Mouse (Mus musculus): ENCODE data around the gene Bola2. TPM values are rescaled to one million over a fixed set of nuclear protein-coding genes. Genes with fewer than 3 reads are reported as not detected.

The Bola2 gene
- 108 and 130 TPM in 2 replicates for polyA plus RNA-seq (2014; fragmentation: Nextera tagmentation; extraction: Ambion mirVana)

DNA sequence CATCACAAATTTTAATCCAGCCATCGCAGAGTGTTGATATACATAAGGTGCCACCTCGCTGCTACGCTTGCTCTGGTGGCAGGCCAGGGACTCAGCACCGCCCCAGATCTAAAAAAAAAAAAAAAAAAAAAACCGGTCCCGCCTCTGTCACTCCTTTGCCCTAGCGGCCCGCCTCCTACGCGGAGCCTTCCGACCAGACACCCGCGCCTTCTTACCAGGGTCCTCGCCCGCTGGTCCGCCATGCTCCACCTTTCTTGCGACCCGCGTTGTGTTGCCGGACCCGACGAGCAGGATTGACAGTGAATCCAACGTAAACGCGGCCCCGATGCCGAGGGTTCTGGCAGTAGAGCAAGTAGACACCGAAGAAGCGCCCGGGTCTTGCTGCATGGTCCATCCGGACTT lies at the start of gene Bola2:
Gene Bola2 (plus strand): TSS at position 192 of the 402 bp plus-strand sequence.
- no peaks in the 10 kb centered on the region for H3K27me3 ChIP-seq (replicated peaks; ENCODE audit: control insufficient read depth, insufficient read depth, low read length)
- 0% methylated on average over 31 of the region's 31 CpGs for WGBS
- H3K27ac ChIP-seq (replicated peaks; ENCODE audit: low read depth, low read length), result peak within 1 kb of the TSS; percentile 97

DNA sequence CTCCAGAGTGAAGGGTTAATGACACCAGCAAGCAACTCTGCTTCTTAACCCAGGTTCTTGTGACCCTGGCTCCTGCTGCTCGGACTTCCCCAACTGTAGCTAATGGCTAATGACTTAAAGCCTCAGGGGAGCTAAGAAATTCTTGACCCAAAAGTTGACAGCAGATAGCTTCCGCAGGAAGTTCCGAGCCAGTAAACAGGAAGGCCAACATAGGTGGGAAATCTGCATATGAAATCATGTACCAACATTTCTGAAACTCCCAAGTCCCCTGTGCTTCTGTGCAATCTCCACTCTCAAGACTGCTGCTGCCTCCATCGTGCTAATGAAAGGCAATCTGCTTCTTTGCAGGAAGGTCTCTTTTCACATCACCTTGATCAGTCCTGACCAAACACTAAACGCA lies 49.5 kb upstream of the Bola2 start:
- no peak overlapping the region for H3K27ac ChIP-seq (replicated peaks; ENCODE audit: low read depth, low read length)
- H3K4me3 ChIP-seq (ENCODE audit: low read depth, low read length), result no peak overlapping the region
- no peak overlapping the region for H3K4me2 ChIP-seq (ENCODE audit: low read depth, low read length)
- H3K36me3 ChIP-seq (ENCODE audit: control insufficient read depth, insufficient read depth, low read length), result no peaks in the 10 kb centered on the region
- H3K4me1 ChIP-seq (ENCODE audit: control insufficient read depth, insufficient read depth, low read length), result peaks cover 6% of the 10 kb centered on the region; the same call in 1 of the 2 replicates
- no peak for DNase-seq (ENCODE audit: low spot score)
- WGBS, result 39% methylated on average over 5 of the region's 5 CpGs
- no peak for ATAC-seq (ENCODE audit: low read depth)
- H3K9ac ChIP-seq (ENCODE audit: low read depth, low read length), result no peak overlapping the region
- H3K9me3 ChIP-seq (ENCODE audit: control insufficient read depth, low read length), result no peaks in the 10 kb centered on the region
- no peaks in the 10 kb centered on the region for H3K27me3 ChIP-seq (replicated peaks; ENCODE audit: control insufficient read depth, insufficient read depth, low read length)

More for the DNA sequence above, at the start of gene Bola2:
- peak; percentile 50 for ATAC-seq (ENCODE audit: low read depth)
- peaks cover 15% of the 10 kb centered on the region for H3K36me3 ChIP-seq (ENCODE audit: control insufficient read depth, insufficient read depth, low read length)
- 0 out of 2 replicates have a peak, but pooled peaks cover 5% of the 10 kb centered on the region for H3K4me1 ChIP-seq (ENCODE audit: control insufficient read depth, insufficient read depth, low read length)
- peak within 1 kb of the TSS; percentile 89 for H3K4me3 ChIP-seq (ENCODE audit: low read depth, low read length)
- DNase-seq (ENCODE audit: low spot score), result peak; percentile 81
- peak within 1 kb of the TSS; percentile 94 for H3K9ac ChIP-seq (ENCODE audit: low read depth, low read length)
- no peaks in the 10 kb centered on the region for H3K9me3 ChIP-seq (ENCODE audit: control insufficient read depth, low read length)
- peak within 1 kb of the TSS; percentile 79 for H3K4me2 ChIP-seq (ENCODE audit: low read depth, low read length)

DNA sequence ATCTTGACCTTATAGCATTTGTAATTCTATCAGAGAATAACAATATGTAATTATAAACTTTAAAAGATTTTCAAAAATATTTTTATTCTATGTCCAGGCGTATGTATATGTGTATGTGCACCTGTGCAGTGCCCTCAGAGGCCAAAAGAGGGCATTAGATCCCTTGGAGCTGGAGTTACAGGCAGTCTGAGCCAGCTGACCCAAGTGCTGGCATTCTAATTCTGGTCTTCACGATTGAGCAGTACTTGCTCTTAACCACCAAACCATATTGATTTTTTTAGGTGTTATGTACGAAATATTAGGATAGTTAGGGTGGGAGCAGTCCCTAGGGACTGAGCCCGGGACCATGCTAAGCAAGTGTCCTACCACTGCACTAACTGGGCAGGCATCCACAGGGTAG lies 46.7 kb upstream of the Bola2 start:
- 78% methylated on average over 4 of the region's 4 CpGs for WGBS

DNA sequence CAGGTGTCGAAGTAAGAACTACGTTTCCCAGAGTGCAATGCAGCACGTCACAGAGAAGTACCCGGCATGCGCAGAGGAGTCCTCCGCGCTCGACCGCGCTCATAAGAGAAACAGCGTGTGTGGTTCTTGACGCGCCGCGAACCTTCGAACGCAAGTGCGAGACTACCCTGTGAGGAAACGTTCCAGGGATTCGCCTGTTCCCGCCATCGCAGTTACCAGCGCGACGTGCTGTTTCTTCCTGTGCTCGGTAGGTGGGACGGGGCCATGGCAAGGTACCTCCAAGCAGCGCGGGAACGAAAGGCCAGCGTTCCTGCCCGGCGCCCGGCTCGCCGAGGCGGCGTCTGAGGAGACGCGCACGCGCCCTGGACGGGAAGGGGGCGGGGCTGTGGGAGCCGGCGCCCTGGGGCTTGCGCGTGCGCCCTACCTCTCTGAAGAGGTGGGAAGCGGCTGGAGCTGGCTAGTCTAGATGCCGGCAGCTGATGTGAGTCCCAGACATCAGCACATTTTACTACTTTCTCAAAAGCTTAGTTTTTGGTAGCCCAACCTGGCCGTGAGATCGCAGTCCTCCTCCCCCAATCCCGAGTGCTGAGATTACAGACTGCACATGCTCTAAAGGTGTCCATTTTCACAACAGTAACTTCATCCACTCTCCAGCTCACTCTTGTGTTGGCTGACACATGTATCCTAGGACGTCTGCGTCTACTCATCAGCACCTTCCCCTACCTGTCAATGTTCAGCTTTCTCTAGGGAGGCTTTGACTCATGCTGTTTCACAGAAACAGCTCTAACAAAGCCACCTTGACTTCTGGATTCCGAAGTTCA lies 45.8 kb upstream of the Bola2 start, which contains the start of gene Sgf29:
Gene Sgf29 (plus strand): TSS at position 79 of the 821 bp plus-strand sequence.
- Histone ChIP-seq H3K9me3 (ENCODE audit: control insufficient read depth, low read length) (no peaks in the 10 kb centered on the region), H3K9ac (ENCODE audit: low read depth, low read length) (peak within 1 kb of the TSS; percentile 62), H3K4me3 (ENCODE audit: low read depth, low read length) (peak within 1 kb of the TSS; percentile 48), H3K27ac (replicated peaks; ENCODE audit: low read depth, low read length) (peak within 1 kb of the TSS; percentile 84), H3K4me2 (ENCODE audit: low read depth, low read length) (peak within 1 kb of the TSS; percentile 62), H3K36me3 (ENCODE audit: control insufficient read depth, insufficient read depth, low read length) (no peaks in the 10 kb centered on the region), H3K4me1 (ENCODE audit: control insufficient read depth, insufficient read depth, low read length) (peaks cover 6% of the 10 kb centered on the region; the same call in 1 of the 2 replicates), H3K27me3 (replicated peaks; ENCODE audit: control insufficient read depth, insufficient read depth, low read length) (no peaks in the 10 kb centered on the region)
- WGBS, result 1% methylated on average over 53 of the region's 57 CpGs
- DNase-seq (ENCODE audit: low spot score) (peak; percentile 97), ATAC-seq (ENCODE audit: low read depth) (peak; percentile 99)

More for the DNA sequence above, 46.7 kb upstream of the Bola2 start:
- H3K27me3 ChIP-seq (replicated peaks; ENCODE audit: control insufficient read depth, insufficient read depth, low read length), result no peaks in the 10 kb centered on the region
- no peak overlapping the region for H3K27ac ChIP-seq (replicated peaks; ENCODE audit: low read depth, low read length)
- peak overlapping the region; percentile 62; the same call in 1 of the 2 replicates for H3K4me2 ChIP-seq (ENCODE audit: low read depth, low read length)
- DNase-seq (ENCODE audit: low spot score), result no peak
- H3K36me3 ChIP-seq (ENCODE audit: control insufficient read depth, insufficient read depth, low read length), result no peaks in the 10 kb centered on the region
- peaks cover 6% of the 10 kb centered on the region; the same call in 1 of the 2 replicates for H3K4me1 ChIP-seq (ENCODE audit: control insufficient read depth, insufficient read depth, low read length)
- no peak for ATAC-seq (ENCODE audit: low read depth)
- no peaks in the 10 kb centered on the region for H3K9me3 ChIP-seq (ENCODE audit: control insufficient read depth, low read length)
- peak overlapping the region; percentile 48 for H3K4me3 ChIP-seq (ENCODE audit: low read depth, low read length)
- H3K9ac ChIP-seq (ENCODE audit: low read depth, low read length), result no peak overlapping the region

DNA sequence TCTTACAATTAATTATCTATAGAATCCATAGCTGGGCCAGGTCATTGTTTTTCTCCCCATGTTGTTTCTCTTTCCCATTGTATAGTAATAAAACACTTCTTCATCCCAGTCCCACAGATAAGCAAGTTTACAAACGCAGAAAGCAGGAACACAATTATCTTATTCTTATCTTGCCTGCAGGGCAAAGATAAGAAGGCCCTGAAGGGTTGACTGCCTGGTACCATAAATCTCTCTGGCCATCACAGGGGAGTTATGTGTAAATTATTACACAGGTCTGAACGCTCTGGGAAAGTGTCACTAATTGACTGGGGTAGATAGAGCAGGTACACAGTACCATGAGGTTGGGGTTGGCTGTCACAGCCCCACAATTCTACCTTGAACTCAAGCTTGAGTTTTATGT lies 44.3 kb upstream of the Bola2 start:
- peaks cover 6% of the 10 kb centered on the region; the same call in 1 of the 2 replicates for H3K4me1 ChIP-seq (ENCODE audit: control insufficient read depth, insufficient read depth, low read length)
- 91% methylated on average over 2 of the region's 2 CpGs for WGBS
- no peak overlapping the region for H3K4me2 ChIP-seq (ENCODE audit: low read depth, low read length)
- ATAC-seq (ENCODE audit: low read depth) (no peak), DNase-seq (ENCODE audit: low spot score) (no peak)
- no peaks in the 10 kb centered on the region for H3K27me3 ChIP-seq (replicated peaks; ENCODE audit: control insufficient read depth, insufficient read depth, low read length)
- no peaks in the 10 kb centered on the region for H3K9me3 ChIP-seq (ENCODE audit: control insufficient read depth, low read length)
- H3K27ac ChIP-seq (replicated peaks; ENCODE audit: low read depth, low read length), result no peak overlapping the region
- H3K9ac ChIP-seq (ENCODE audit: low read depth, low read length), result no peak overlapping the region
- no peak overlapping the region for H3K4me3 ChIP-seq (ENCODE audit: low read depth, low read length)
- H3K36me3 ChIP-seq (ENCODE audit: control insufficient read depth, insufficient read depth, low read length), result no peaks in the 10 kb centered on the region

DNA sequence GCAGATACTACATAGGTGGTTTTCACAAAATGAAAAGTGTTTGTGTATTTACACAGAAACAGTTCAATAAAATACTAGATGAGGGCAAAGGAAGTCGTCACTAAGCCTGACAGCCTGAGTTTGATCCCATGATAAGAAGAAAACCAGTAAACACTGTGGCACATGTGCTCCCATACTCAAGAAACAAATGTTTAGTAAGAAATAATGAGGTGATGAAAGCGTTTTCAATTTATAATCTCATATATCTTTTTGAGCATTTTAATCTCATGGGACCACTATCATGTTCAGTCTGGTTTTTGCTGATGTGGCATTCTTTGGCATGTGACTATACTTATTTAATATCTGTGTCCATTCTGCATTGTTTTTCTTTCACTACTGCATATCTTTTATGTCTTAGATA lies 41.2 kb upstream of the Bola2 start:
- Histone ChIP-seq H3K36me3 (ENCODE audit: control insufficient read depth, insufficient read depth, low read length) (no peaks in the 10 kb centered on the region), H3K4me2 (ENCODE audit: low read depth, low read length) (no peak overlapping the region), H3K9me3 (ENCODE audit: control insufficient read depth, low read length) (no peaks in the 10 kb centered on the region), H3K4me3 (ENCODE audit: low read depth, low read length) (no peak overlapping the region), H3K9ac (ENCODE audit: low read depth, low read length) (no peak overlapping the region), H3K4me1 (ENCODE audit: control insufficient read depth, insufficient read depth, low read length) (peaks cover 6% of the 10 kb centered on the region; the same call in 1 of the 2 replicates), H3K27ac (replicated peaks; ENCODE audit: low read depth, low read length) (no peak overlapping the region), H3K27me3 (replicated peaks; ENCODE audit: control insufficient read depth, insufficient read depth, low read length) (no peaks in the 10 kb centered on the region)
- no peak for DNase-seq (ENCODE audit: low spot score)
- ATAC-seq (ENCODE audit: low read depth), result no peak
- 84% methylated on average over 2 of the region's 2 CpGs for WGBS

DNA sequence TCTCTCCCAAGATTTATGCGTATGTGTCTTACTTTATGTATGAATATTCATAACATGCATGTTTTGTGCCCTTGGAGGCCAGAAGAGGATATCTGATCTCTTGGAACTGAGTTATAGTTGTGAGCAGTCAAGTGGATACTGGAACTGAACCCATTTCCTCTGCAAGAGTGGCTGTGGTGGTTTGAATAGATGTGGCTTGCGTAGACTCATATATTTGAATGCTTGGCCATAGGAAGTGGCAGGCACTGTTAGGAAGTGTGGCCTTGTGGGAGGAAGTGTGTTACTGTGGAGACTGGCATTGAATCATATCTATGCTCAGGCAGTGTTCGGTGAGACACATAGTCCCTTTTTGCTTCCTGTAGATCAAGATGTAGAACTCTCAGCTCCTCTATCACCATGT lies 39.5 kb upstream of the Bola2 start:
- WGBS, result 89% methylated on average over 3 of the region's 3 CpGs
- H3K4me1 ChIP-seq (ENCODE audit: control insufficient read depth, insufficient read depth, low read length), result no peaks in the 10 kb centered on the region
- H3K4me3 ChIP-seq (ENCODE audit: low read depth, low read length), result no peak overlapping the region
- no peak overlapping the region for H3K27ac ChIP-seq (replicated peaks; ENCODE audit: low read depth, low read length)
- no peak overlapping the region for H3K9ac ChIP-seq (ENCODE audit: low read depth, low read length)
- no peak for DNase-seq (ENCODE audit: low spot score)
- ATAC-seq (ENCODE audit: low read depth), result no peak
- H3K9me3 ChIP-seq (ENCODE audit: control insufficient read depth, low read length), result no peaks in the 10 kb centered on the region
- no peaks in the 10 kb centered on the region for H3K27me3 ChIP-seq (replicated peaks; ENCODE audit: control insufficient read depth, insufficient read depth, low read length)
- H3K36me3 ChIP-seq (ENCODE audit: control insufficient read depth, insufficient read depth, low read length), result no peaks in the 10 kb centered on the region
- H3K4me2 ChIP-seq (ENCODE audit: low read depth, low read length), result no peak overlapping the region

DNA sequence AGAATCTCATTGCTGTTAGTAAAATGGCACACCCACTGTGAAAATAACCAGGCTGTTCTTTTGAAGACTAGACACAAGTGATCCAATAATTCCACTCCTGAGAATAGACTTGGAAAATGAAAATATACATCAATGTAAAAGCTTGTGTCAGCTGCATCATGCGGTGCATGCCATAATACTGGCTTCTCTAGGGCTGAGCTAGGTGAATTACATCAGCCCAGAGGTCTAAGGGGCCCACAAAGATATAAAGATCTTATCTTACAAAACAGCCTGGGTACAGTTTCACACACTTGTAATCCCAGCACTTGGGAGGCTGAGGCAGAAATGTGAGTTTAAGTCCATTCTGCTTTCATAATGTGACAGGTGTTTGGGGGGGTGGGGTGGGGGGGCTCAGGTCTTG lies 37.7 kb upstream of the Bola2 start:
- 0 out of 2 replicates have a peak, but pooled peaks cover 10% of the 10 kb centered on the region for H3K36me3 ChIP-seq (ENCODE audit: control insufficient read depth, insufficient read depth, low read length)
- WGBS, result 83% methylated on average over 1 of the region's 1 CpGs
- no peak overlapping the region for H3K4me2 ChIP-seq (ENCODE audit: low read depth, low read length)
- H3K9ac ChIP-seq (ENCODE audit: low read depth, low read length), result no peak overlapping the region
- H3K27me3 ChIP-seq (replicated peaks; ENCODE audit: control insufficient read depth, insufficient read depth, low read length), result no peaks in the 10 kb centered on the region
- H3K4me1 ChIP-seq (ENCODE audit: control insufficient read depth, insufficient read depth, low read length), result no peaks in the 10 kb centered on the region
- no peaks in the 10 kb centered on the region for H3K9me3 ChIP-seq (ENCODE audit: control insufficient read depth, low read length)
- H3K4me3 ChIP-seq (ENCODE audit: low read depth, low read length), result no peak overlapping the region
- no peak for DNase-seq (ENCODE audit: low spot score)
- H3K27ac ChIP-seq (replicated peaks; ENCODE audit: low read depth, low read length), result no peak overlapping the region
- ATAC-seq (ENCODE audit: low read depth), result no peak
